Mouse (Mus musculus): Measurements from ENCODE around the gene Cdk2ap2.

DNA sequence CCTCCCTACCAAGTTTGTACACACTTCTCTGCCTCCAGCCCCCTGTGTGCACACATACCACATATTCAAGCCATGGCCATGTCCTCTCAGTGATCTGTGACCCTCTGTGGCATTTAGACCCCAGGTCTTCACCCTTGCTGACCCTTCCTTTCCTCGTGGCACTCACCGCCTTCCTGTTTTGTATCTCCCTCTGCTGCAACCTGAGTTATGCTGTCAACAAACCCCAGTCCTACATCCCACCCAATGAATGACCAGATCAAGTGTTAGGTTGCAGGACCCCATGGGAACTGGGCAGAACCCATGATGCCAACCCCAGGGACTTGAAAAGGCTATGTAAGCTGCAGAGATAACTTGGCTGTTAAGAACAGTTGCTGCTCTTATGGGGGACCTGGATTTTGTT lies 5.1 kb downstream of the Cdk2ap2 start:
- TF ChIP-seq TAL1 (IDR thresholded peaks at IDR 0.05; ENCODE audit: low read length) = no peak
- no peak for TF ChIP-seq GATA1 (IDR thresholded peaks at IDR 0.05; ENCODE audit: low read length)
